Mouse (Mus musculus) midbrain, embryonic 11.5 days (tissue): ENCODE results near the gene Tnfaip8l2. TPM values are rescaled to one million over a fixed set of nuclear protein-coding genes. Genes with fewer than 3 reads are reported as not detected.
A peak's percentile ranks its signal among the peaks of the same experiment; 100 is the strongest.
"Not testable (repeated sequence)": the region's sequence is repeated elsewhere in the genome, so short reads cannot be mapped to it uniquely, and the experiment has no call there.

Source experiments
- ATAC-seq: fragments of 200-750 bp; cut with Nextera tagmentation; 2 replicates; pipeline ENCODE4 v1.8.0; 2017; ENCODE audit warnings: moderate TSS enrichment, moderate library complexity; ENCODE audit not compliant: low FRiP score
- DNase-seq: peaks from one replicate; pipeline ENCODE4 v3.0.0; 2015; ENCODE audit warnings: low spot score; ENCODE audit errors: missing footprints
- H3K27ac ChIP-seq: fragments of 300-500 bp; sonication (generic); 2 replicates; pipeline ENCODE4 v1.5.1; 2014; ENCODE audit warnings: low read depth, low read length
- H3K27me3 ChIP-seq: fragments of 300-500 bp; sonication (generic); 2 replicates; pipeline ENCODE4 v1.6.1; 2014; ENCODE audit warnings: mild to moderate bottlenecking, low read length, moderate library complexity, mixed read lengths; ENCODE audit not compliant: control insufficient read depth, insufficient read depth
- H3K36me3 ChIP-seq: fragments of 300-500 bp; sonication (generic); 2 replicates; pipeline ENCODE4 v1.6.1; 2014; ENCODE audit warnings: mild to moderate bottlenecking, low read length, moderate library complexity, mixed read lengths; ENCODE audit not compliant: control insufficient read depth, insufficient read depth
- H3K4me1 ChIP-seq: fragments of 300-500 bp; sonication (generic); 2 replicates; pipeline ENCODE4 v1.6.1; 2014; ENCODE audit warnings: low read length; ENCODE audit not compliant: control insufficient read depth, insufficient read depth
- H3K4me2 ChIP-seq: fragments of 300-500 bp; sonication (generic); 2 replicates; pipeline ENCODE4 v1.6.1; 2014; ENCODE audit warnings: mild to moderate bottlenecking, moderate library complexity
- H3K4me3 ChIP-seq: fragments of 300-500 bp; sonication (generic); 2 replicates; pipeline ENCODE4 v1.5.1; 2014; ENCODE audit warnings: low read depth, low read length
- H3K9ac ChIP-seq: fragments of 300-500 bp; sonication (generic); 2 replicates; pipeline ENCODE4 v1.6.1; 2014; ENCODE audit warnings: low read length
- H3K9me3 ChIP-seq: fragments of 300-500 bp; sonication (generic); 2 replicates; pipeline ENCODE4 v1.6.1; 2016; ENCODE audit warnings: low read length; ENCODE audit not compliant: control insufficient read depth
- WGBS: fragments of 180-500 bp; shearing (Covaris S2); extraction: QIAGEN DNeasy Blood & Tissue Kit; methylation state at CpG from one replicate; pipeline ENCODE4 v1.1.7; 2014; 5-methylcytosine and 5-hydroxymethylcytosine counted together
- polyA plus RNA-seq: library from polyadenylated mRNA; unstranded; fragments of >200 nt; fragmentation: Nextera tagmentation; extraction: Ambion mirVana; gene quantifications from 2 replicates; pipeline ENCODE4 v1.2.1, GENCODE M21; 2014

The Tnfaip8l2 gene
- polyA plus RNA-seq, 1 experiment from 2014 or later = 2.9 TPM

DNA sequence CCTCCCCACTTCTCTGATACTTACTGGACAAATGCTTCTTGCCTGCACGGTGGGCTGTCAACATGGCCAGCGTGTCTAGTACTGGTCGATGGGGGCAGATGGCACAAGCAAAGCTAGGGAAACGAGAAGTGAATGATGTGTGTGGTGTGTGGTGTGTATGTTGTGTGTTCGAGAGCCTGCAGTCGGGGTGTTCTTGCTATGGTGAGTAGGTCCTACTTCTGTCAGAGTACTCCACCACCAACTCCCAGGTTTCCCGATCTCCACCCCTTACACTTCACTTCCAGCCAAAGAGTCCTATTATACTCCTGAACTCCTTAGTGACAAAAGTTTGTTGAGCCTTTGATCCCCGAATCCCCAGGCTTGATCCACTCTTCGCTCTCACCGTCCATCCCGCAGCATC, 9.0 kb downstream of the Tnfaip8l2 start:
- peak overlapping the region; percentile 67 for H3K4me3 ChIP-seq
- no peaks in the 10 kb centered on the region for H3K27me3 ChIP-seq
- peak overlapping the region; percentile 72 for H3K9ac ChIP-seq
- no peak overlapping the region for H3K27ac ChIP-seq
- H3K9me3 ChIP-seq = no peaks in the 10 kb centered on the region
- 57% methylated on average over 11 of the region's 11 CpGs for WGBS
- ATAC-seq = peak; percentile 8; the same call in 1 of the 2 replicates
- H3K36me3 ChIP-seq = peaks cover 7% of the 10 kb centered on the region; the same call in 1 of the 2 replicates
- peak overlapping the region; percentile 86 for H3K4me2 ChIP-seq
- H3K4me1 ChIP-seq = peaks cover 11% of the 10 kb centered on the region
- no peak for DNase-seq

DNA sequence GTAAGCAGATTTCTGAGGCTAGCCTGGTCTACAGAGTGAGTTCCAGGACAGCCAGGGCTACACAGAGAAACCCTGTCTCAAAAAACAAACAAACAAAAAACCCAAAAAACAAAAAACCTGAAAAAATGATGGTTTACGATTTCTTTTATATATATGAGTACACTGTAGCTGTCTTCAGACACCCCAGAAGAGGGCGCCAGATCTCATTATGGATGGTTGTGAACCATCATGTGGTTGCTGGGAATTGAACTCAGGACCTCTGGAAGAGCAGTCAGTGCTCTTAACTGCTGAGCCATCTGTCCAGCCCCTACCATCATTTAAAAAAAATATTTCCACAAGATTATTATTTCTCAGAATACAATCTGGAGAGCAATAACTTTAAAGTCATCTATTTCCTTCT, 9.8 kb downstream of the Tnfaip8l2 start:
- not testable (repeated sequence) for H3K27ac ChIP-seq, H3K27me3 ChIP-seq, H3K9me3 ChIP-seq, ATAC-seq, H3K9ac ChIP-seq, H3K4me2 ChIP-seq, DNase-seq, H3K36me3 ChIP-seq, H3K4me3 ChIP-seq
- peaks cover 11% of the 10 kb centered on the region for H3K4me1 ChIP-seq
- 82% methylated on average over 2 of the region's 2 CpGs for WGBS

DNA sequence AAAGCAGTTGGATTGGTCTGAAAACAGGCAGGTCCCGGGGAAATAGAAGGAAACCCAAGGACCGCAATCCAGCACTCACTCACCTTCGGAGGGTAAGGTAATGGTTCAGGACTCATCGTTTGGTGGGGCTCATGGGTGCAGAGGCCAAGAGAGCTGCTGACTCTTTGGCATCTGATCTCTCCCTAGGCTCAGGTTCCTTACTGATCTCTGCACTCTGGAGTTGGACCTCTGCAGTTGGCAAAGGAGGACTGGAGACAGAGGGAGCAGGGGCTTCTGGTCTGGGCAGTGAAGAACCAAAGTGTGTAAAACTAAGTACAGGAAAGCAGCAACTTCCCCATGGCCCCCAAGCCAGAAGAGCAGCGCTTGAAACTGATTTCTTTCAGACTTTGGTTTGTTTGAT, 12.1 kb downstream of the Tnfaip8l2 start:
- no peaks in the 10 kb centered on the region for H3K9me3 ChIP-seq
- no peak overlapping the region for H3K4me3 ChIP-seq
- DNase-seq = no peak
- no peak for ATAC-seq
- no peaks in the 10 kb centered on the region for H3K27me3 ChIP-seq
- no peak overlapping the region for H3K9ac ChIP-seq
- 82% methylated on average over 5 of the region's 5 CpGs for WGBS
- peaks cover 7% of the 10 kb centered on the region for H3K4me1 ChIP-seq
- H3K36me3 ChIP-seq = 0 out of 2 replicates have a peak, but pooled peaks cover 5% of the 10 kb centered on the region
- H3K4me2 ChIP-seq = no peak overlapping the region
- H3K27ac ChIP-seq = no peak overlapping the region

DNA sequence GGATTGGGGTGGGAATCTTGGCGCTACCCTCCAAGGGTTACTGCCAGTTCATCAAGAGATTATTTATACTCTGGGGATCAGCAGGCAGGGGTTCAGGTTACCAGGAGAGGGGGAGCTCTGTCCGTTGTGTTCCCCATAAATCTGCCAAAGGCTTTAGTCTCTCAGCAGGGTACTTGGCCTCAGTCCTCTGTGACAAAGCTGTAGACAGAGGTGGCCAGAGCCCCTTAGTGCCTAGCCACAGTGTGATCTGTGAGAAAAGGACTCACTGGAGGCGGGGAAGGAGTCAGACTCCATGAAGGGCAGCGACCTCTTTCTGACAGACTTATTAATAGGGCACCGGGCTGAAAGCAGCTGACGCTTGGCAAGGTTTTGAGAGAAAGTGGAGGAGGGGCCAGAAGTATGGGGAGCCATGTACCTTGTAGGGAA, 12.9 kb downstream of the Tnfaip8l2 start:
- WGBS = 58% methylated on average over 6 of the region's 6 CpGs
- Histone ChIP-seq H3K27me3 (no peaks in the 10 kb centered on the region), H3K27ac (no peak overlapping the region), H3K4me3 (no peak overlapping the region), H3K9me3 (no peaks in the 10 kb centered on the region), H3K36me3 (0 out of 2 replicates have a peak, but pooled peaks cover 5% of the 10 kb centered on the region), H3K9ac (no peak overlapping the region), H3K4me2 (no peak overlapping the region), H3K4me1 (peaks cover 4% of the 10 kb centered on the region)
- peak; percentile 70 for DNase-seq
- no peak for ATAC-seq

DNA sequence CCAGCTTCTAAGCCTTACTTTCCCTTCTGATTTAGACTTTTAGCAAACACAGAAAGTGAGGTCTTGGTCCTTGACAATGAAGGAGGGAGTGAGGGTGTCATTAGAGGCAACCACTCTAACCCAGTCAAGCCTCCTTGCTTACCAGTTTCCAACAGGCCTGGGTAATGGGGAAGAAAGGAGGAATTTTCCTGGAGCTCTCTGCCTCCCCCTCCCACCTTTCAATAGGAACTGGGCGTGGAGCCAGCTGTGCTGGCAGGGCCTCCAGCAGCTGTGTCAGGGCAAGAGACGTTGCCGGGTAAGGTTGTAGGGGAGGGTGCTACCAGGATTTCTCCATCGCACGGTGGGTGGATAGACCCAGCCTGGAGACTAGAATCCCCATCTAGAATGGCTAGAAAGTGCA, 17.2 kb downstream of the Tnfaip8l2 start:
- H3K4me1 ChIP-seq = no peaks in the 10 kb centered on the region
- H3K9me3 ChIP-seq = no peaks in the 10 kb centered on the region
- no peaks in the 10 kb centered on the region for H3K27me3 ChIP-seq
- H3K27ac ChIP-seq = no peak overlapping the region
- no peak overlapping the region for H3K4me3 ChIP-seq
- H3K9ac ChIP-seq = no peak overlapping the region
- DNase-seq (no peak), ATAC-seq (no peak)
- no peak overlapping the region for H3K4me2 ChIP-seq
- 59% methylated on average over 5 of the region's 5 CpGs for WGBS
- H3K36me3 ChIP-seq = peaks cover 15% of the 10 kb centered on the region

DNA sequence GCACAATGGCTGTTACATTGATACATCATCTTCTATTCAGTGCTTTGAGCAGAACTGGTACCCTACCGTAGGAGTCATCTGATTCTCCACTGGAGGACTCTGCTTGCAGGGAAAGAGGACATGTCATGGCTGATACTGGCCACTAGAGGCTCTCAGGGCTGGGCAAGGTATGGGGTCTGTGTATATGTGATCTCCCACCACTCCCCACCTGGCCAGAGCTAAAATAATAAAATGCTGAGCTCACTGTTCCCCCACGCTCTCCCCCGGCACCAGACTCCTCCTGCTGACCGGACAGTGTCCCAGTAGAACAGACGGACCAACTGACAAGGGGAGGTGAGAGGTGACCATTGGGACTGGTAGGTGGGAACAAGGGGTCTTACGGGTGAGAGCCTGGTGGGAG, 17.9 kb downstream of the Tnfaip8l2 start, which contains the start of gene Tmod4:
TSS of gene Tmod4 (plus strand) at position 231 of the 400 bp plus-strand sequence.
- H3K27me3 ChIP-seq = no peaks in the 10 kb centered on the region
- DNase-seq (no peak), ATAC-seq (peak; percentile 49; the same call in 1 of the 2 replicates)
- H3K4me2 ChIP-seq = no peak within 1 kb of the TSS
- no peak within 1 kb of the TSS for H3K9ac ChIP-seq
- no peaks in the 10 kb centered on the region for H3K9me3 ChIP-seq
- WGBS = 68% methylated on average over 6 of the region's 6 CpGs
- H3K27ac ChIP-seq = no peak within 1 kb of the TSS
- H3K36me3 ChIP-seq = peaks cover 19% of the 10 kb centered on the region
- H3K4me1 ChIP-seq = no peaks in the 10 kb centered on the region
- H3K4me3 ChIP-seq = no peak within 1 kb of the TSS

DNA sequence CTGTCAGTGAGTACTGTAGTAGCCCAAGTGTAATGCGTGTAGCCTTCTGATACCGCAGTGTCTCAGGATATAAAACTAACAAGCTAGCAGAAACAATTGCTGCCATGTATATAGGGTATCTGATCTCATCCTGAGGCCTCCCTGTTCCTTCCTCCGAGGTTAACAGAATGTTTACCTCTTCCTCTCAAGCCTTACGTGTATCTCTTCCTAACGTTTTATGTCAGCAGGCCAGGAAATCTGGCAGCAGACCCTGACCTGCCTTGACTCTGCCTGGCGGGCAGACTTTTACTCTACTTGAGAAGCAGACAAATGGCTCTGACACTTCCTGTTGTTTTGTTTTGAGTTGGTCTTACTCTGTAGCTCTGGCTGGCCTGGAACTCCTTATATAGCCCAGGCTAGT, 20.6 kb downstream of the Tnfaip8l2 start:
- Histone ChIP-seq H3K4me2 (no peak overlapping the region), H3K27me3 (no peaks in the 10 kb centered on the region), H3K9ac (no peak overlapping the region), H3K9me3 (no peaks in the 10 kb centered on the region), H3K27ac (no peak overlapping the region), H3K4me1 (no peaks in the 10 kb centered on the region), H3K36me3 (peaks cover 27% of the 10 kb centered on the region), H3K4me3 (no peak overlapping the region)
- WGBS = 92% methylated on average over 6 of the region's 6 CpGs
- no peak for DNase-seq
- ATAC-seq = no peak

DNA sequence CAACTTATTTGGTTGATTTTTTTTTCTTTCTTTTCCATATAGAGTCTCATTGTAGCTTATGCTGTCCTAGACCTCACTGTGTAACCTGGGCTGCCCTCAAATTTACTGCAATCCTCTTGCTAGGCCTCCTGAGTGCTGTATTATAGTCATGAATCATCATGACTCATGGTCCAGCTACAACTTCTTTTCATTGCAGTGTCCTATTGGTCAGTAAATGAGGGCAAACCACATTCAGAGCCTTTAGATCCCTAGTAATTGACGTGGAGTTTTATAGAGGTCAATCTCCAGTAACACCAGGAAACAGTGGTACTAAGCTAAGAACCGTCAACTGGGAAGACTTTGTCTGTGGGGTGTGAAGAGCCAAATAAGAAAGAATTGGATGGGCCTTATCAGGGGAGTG, 24.4 kb downstream of the Tnfaip8l2 start:
- no peak overlapping the region for H3K9ac ChIP-seq
- WGBS = 93% methylated on average over 2 of the region's 2 CpGs
- H3K27me3 ChIP-seq = no peaks in the 10 kb centered on the region
- H3K27ac ChIP-seq = no peak overlapping the region
- H3K9me3 ChIP-seq = no peaks in the 10 kb centered on the region
- H3K4me3 ChIP-seq = no peak overlapping the region
- H3K4me2 ChIP-seq = no peak overlapping the region
- H3K4me1 ChIP-seq = no peaks in the 10 kb centered on the region; the same call in 1 of the 2 replicates
- no peak for ATAC-seq
- H3K36me3 ChIP-seq = peaks cover 36% of the 10 kb centered on the region
- DNase-seq = no peak

DNA sequence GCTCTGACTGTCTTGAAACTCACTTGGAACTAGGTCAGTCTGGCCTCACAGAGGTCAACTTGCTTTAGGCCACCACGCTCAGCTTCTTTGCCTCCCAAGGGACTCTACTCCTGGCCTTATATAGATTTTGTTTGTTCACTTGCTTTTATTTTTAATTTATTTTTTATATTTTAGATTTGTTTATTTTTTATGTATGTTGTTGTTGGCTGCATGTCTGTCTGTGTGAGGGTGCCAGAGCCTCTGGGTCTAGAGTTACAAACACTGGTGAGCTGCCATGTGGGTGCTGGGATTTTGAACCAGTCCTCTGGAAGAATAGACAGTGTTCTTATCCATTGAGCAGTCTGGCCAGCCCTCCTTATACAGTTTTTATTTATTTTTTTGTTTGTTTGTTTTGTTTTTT, 29.4 kb downstream of the Tnfaip8l2 start:
- no peak overlapping the region for H3K4me3 ChIP-seq
- H3K9me3 ChIP-seq = no peaks in the 10 kb centered on the region
- peaks cover 10% of the 10 kb centered on the region for H3K36me3 ChIP-seq
- H3K4me1 ChIP-seq = peaks cover 6% of the 10 kb centered on the region
- ATAC-seq (no peak), DNase-seq (no peak)
- no peaks in the 10 kb centered on the region for H3K27me3 ChIP-seq
- no peak overlapping the region for H3K9ac ChIP-seq
- 93% methylated on average over 1 of the region's 1 CpGs for WGBS
- H3K4me2 ChIP-seq = 0 out of 2 replicates have a peak overlapping the region, but pooled peaks have one; percentile 40
- H3K27ac ChIP-seq = no peak overlapping the region
